Mouse (Mus musculus) 3134 (cell line): Measurements from ENCODE around the gene Baiap2l1.

Experiments used
- DNase-seq: peaks from one replicate; pipeline ENCODE4 v3.0.0-alpha.2; 2011; ENCODE audit warnings: low spot score; ENCODE audit not compliant: insufficient read length; ENCODE audit errors: extremely low read depth

The Baiap2l1 gene

GRCm38 (mm10) chr5:144234714-144235113 is 123.2 kb downstream of the Baiap2l1 start:
- no peak for DNase-seq

- no peak for DNase-seq
These were observed 123.7 kb downstream of the Baiap2l1 start for GRCm38 (mm10) chr5:144234222-144234621.

GRCm38 (mm10) chr5:144232531-144232930 is 125.4 kb downstream of the Baiap2l1 start:
- no peak for DNase-seq

GRCm38 (mm10) chr5:144231410-144231809 is 126.5 kb downstream of the Baiap2l1 start:
- DNase-seq, result no peak

- DNase-seq, result no peak
These were observed 127.7 kb downstream of the Baiap2l1 start for GRCm38 (mm10) chr5:144230216-144230615.

- DNase-seq, result no peak
These were observed 131.7 kb downstream of the Baiap2l1 start for GRCm38 (mm10) chr5:144226220-144226619.

- no peak for DNase-seq
These were observed 133.8 kb downstream of the Baiap2l1 start for GRCm38 (mm10) chr5:144223899-144224816.

- peak; percentile 95 for DNase-seq
These were observed 134.4 kb downstream of the Baiap2l1 start, which contains the start of gene Tecpr1 for GRCm38 (mm10) chr5:144223503-144223862. Gene Tecpr1 (minus strand): TSS chr5:144223615.

- peak; percentile 39 for DNase-seq
These were observed 135.0 kb downstream of the Baiap2l1 start for GRCm38 (mm10) chr5:144222811-144223502.

- no peak for DNase-seq
These were observed 136.6 kb downstream of the Baiap2l1 start for GRCm38 (mm10) chr5:144221305-144221704.

GRCm38 (mm10) chr5:144219936-144220335 is 138.0 kb downstream of the Baiap2l1 start:
- DNase-seq, result no peak

- no peak for DNase-seq
These were observed 138.6 kb downstream of the Baiap2l1 start for GRCm38 (mm10) chr5:144219306-144219705.

- DNase-seq, result no peak
These were observed 139.9 kb downstream of the Baiap2l1 start for GRCm38 (mm10) chr5:144218061-144218460.

- no peak for DNase-seq
These were observed 141.9 kb downstream of the Baiap2l1 start for GRCm38 (mm10) chr5:144215992-144216391.
